Mouse (Mus musculus): Measurements from ENCODE around the gene Glmp.
"Not testable (repeated sequence)": the region's sequence is repeated elsewhere in the genome, so short reads cannot be mapped to it uniquely, and the experiment has no call there.

DNA sequence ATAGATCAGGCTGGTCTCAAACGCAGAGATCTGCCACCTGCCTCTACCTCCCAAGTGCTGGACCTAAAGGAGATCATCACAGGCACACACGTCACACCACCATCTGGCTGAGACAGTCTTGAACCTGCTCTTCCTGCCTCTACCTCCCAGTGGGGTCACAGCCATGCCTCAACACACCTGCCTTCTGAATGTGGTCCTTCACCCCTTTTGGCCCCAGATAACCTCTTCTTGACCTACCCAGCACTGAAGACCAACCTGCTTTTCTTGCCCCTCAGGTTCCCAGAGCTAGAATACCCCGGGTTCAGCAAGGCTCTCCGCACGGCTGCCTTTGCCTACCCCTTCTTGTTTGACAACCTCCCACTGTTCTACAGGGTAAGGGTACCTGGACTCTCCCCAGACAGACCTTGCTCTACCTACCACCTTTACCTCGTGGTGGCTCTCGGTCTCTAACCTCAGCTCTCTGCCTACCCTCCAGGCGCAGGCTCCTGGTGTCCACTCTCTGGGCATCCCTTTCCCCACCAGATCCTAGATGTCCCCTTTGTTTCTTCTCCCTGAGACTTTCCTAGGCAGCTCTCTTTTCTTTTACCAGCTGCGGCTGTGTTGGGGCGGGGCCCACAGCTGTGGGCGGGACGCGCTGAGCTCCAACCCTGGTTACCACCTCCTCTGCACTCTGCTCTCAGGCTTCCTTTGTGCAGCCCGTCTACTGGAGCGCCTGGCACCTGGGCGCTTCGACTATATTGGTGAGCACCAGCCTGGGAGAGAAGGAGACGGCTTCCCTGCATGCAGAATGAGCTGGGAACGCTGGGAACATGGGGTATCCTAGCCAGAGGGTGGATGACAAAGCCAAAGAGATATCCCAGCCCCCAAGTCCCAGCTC lies 51.2 kb downstream of the Glmp start:
- not testable (repeated sequence) for TF ChIP-seq CTCF, POLR2A (IDR thresholded peaks at IDR 0.05; ENCODE audit: extremely low read depth, insufficient read depth, low read length)
